Mouse (Mus musculus) liver (tissue): ENCODE measurements around the gene Ryr2.

ENCODE experiments used
- DNase-seq: peaks from one replicate; pipeline ENCODE4 v3.0.0-alpha.2; 2020; ENCODE audit warnings: mixed read lengths

The Ryr2 gene

GRCm38 (mm10) chr13:11933334-11933733, 173.4 kb downstream of the Ryr2 start:
- no peak for DNase-seq

GRCm38 (mm10) chr13:11928709-11929108, 178.0 kb downstream of the Ryr2 start:
- DNase-seq: no peak

GRCm38 (mm10) chr13:11927727-11928126, 179.0 kb downstream of the Ryr2 start:
- DNase-seq: no peak

GRCm38 (mm10) chr13:11926720-11927500, 179.8 kb downstream of the Ryr2 start:
- DNase-seq: no peak

- DNase-seq: no peak
These were observed 180.5 kb downstream of the Ryr2 start for GRCm38 (mm10) chr13:11926215-11926614.

- DNase-seq: peak; percentile 64
These were observed 182.0 kb downstream of the Ryr2 start for GRCm38 (mm10) chr13:11924732-11925131.

- DNase-seq: no peak
These were observed 186.2 kb downstream of the Ryr2 start for GRCm38 (mm10) chr13:11920495-11920894.

GRCm38 (mm10) chr13:11919448-11919847, 187.3 kb downstream of the Ryr2 start:
- no peak for DNase-seq

- no peak for DNase-seq
These were observed 191.1 kb downstream of the Ryr2 start for GRCm38 (mm10) chr13:11915619-11916018.

GRCm38 (mm10) chr13:11914682-11915081, 192.1 kb downstream of the Ryr2 start:
- no peak for DNase-seq

GRCm38 (mm10) chr13:11912208-11912607, 194.5 kb downstream of the Ryr2 start:
- no peak for DNase-seq

- DNase-seq: no peak
These were observed 198.6 kb downstream of the Ryr2 start for GRCm38 (mm10) chr13:11908123-11908522.

GRCm38 (mm10) chr13:11905126-11905525, 201.6 kb downstream of the Ryr2 start:
- no peak for DNase-seq

- no peak for DNase-seq
These were observed 203.5 kb downstream of the Ryr2 start for GRCm38 (mm10) chr13:11903272-11903671.

GRCm38 (mm10) chr13:11902856-11903255, 203.9 kb downstream of the Ryr2 start:
- no peak for DNase-seq

- no peak for DNase-seq
These were observed 206.1 kb downstream of the Ryr2 start for GRCm38 (mm10) chr13:11900631-11901030.

GRCm38 (mm10) chr13:11895631-11896030, 211.1 kb downstream of the Ryr2 start:
- DNase-seq: no peak

GRCm38 (mm10) chr13:11891739-11892138, 215.0 kb downstream of the Ryr2 start:
- DNase-seq: no peak

- DNase-seq: no peak
These were observed 215.6 kb downstream of the Ryr2 start for GRCm38 (mm10) chr13:11891115-11891514.

- DNase-seq: no peak
These were observed 222.6 kb downstream of the Ryr2 start for GRCm38 (mm10) chr13:11884175-11884574.

- no peak for DNase-seq
These were observed 224.4 kb downstream of the Ryr2 start for GRCm38 (mm10) chr13:11882359-11882758.

GRCm38 (mm10) chr13:11880503-11881227, 226.1 kb downstream of the Ryr2 start:
- no peak for DNase-seq

- DNase-seq: no peak
These were observed 227.7 kb downstream of the Ryr2 start for GRCm38 (mm10) chr13:11879037-11879436.

- DNase-seq: peak; percentile 43
These were observed 231.9 kb downstream of the Ryr2 start for GRCm38 (mm10) chr13:11874852-11875251.
